20 mouse cellular contexts compared by ENCODE assay signal in the genomic region with DNA sequence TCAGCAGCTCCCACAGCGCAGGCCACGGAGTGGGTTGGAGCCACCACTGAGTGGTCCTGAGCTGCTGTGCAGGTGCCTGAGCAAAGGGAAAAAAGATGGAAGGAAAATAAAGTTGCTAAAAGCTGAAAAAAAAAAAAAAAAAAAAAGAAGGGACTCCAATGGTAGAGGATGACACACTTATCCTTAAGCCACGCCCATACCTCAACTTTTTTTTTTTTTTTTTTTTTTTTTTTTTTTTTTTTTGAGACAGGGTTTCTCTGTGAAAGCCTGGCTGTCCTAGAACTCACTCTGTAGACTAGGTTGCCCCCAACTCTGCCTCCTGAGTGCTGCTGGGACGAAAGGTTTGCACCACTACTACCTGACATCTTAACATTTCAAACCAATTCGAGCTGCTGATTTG. TPM values are rescaled to one million over a fixed set of nuclear protein-coding genes. Genes with fewer than 3 reads are reported as not detected.
"Had no signal": no experiment of that assay in that cellular context is flagged by ENCODE, and none has a peak within 500 bp of the region (broad histone marks: within the 10 kb centered on the region; RNA-seq: fewer than 3 reads in every experiment).

No protein-coding gene starts in this region.

RNA-seq across cellular contexts. Expression of gene 1700007K13Rik, which starts 11.9 kb away (rescaled TPM):
- total RNA-seq: megakaryocyte progenitor cell, adult 5-6 weeks; megakaryocyte, adult 5-6 weeks; megakaryocyte-erythroid progenitor cell, adult 5-6 weeks; monocyte, adult 5-6 weeks had no signal
- polyA plus RNA-seq: liver, adult 2 months; liver, embryonic 12.5 days; liver, embryonic 13.5 days; liver, embryonic 14.5 days; liver, embryonic 15.5 days; liver, embryonic 16.5 days; liver, postnatal 0 days; lung, embryonic 14.5 days; macrophage had no signal

RNA-seq across cellular contexts. Expression of gene Gbgt1, which starts 18.7 kb away (rescaled TPM):
- total RNA-seq: megakaryocyte progenitor cell, adult 5-6 weeks; megakaryocyte-erythroid progenitor cell, adult 5-6 weeks had no signal
- polyA plus RNA-seq: limb, embryonic 10.5 days; limb, embryonic 11.5 days; midbrain, embryonic 10.5 days; myocyte had no signal

RNA-seq across cellular contexts. Expression of gene Gm10134, which starts 27.9 kb away (rescaled TPM):
- total RNA-seq: left cerebral cortex, postnatal 4 days; liver, adult 2 months; megakaryocyte progenitor cell, adult 5-6 weeks; megakaryocyte, adult 5-6 weeks; megakaryocyte-erythroid progenitor cell, adult 5-6 weeks; midbrain, postnatal 0 days; monocyte, adult 5-6 weeks had no signal
- polyA plus RNA-seq: limb, embryonic 10.5 days; limb, embryonic 11.5 days; liver, adult 2 months; liver, embryonic 14.5 days; midbrain, embryonic 11.5 days; myocyte had no signal

RNA-seq across cellular contexts. Expression of gene Ppp1r26, which starts 31.4 kb away (rescaled TPM):
- total RNA-seq: monocyte, adult 5-6 weeks had no signal
- polyA plus RNA-seq: myocyte had no signal
